Mouse (Mus musculus): ENCODE measurements at regions not wholly inside any gene's neighbourhood (a gene's known extent, or its start where the extent isn't known, plus 50 kb on each side); places are given as distances from the start of the nearest gene placed in this dataset.

- no peak for TF ChIP-seq POLR2A (IDR thresholded peaks at IDR 0.05; ENCODE audit: low read depth, low read length)
- TF ChIP-seq CTCF (IDR thresholded peaks at IDR 0.05; ENCODE audit: extremely low read depth, insufficient read depth, insufficient read length, insufficient replicate concordance), result no peak
These were observed 223.9 kb upstream of the Pard3b start for GRCm38 (mm10) chr1:61414772-61415171.
